Mouse (Mus musculus) cortical plate, adult 2 months (tissue): ENCODE measurements around the gene Patj. TPM values are rescaled to one million over a fixed set of nuclear protein-coding genes. Genes with fewer than 3 reads are reported as not detected.

Experiments used
- H3K27ac ChIP-seq: fragments of 200-500 bp; 2 replicates; pipeline ENCODE4 v1.5.1; 2012; ENCODE audit warnings: low read length, control low read depth, inconsistent platforms; ENCODE audit not compliant: insufficient read depth
- H3K4me1 ChIP-seq: fragments of 200-500 bp; 2 replicates; pipeline ENCODE4 v1.6.1; 2011; ENCODE audit warnings: low read length; ENCODE audit not compliant: control insufficient read depth, insufficient read depth
- H3K4me3 ChIP-seq: fragments of 200-500 bp; 2 replicates; pipeline ENCODE4 v1.5.1; 2011; ENCODE audit warnings: mild to moderate bottlenecking, low read length, control low read depth; ENCODE audit not compliant: insufficient read depth
- CTCF ChIP-seq: fragments of 200-500 bp; IDR thresholded peaks from 2 replicates; pipeline ENCODE4 v1.5.1; 2011; ENCODE audit warnings: mild to moderate bottlenecking, control low read depth, low read length; ENCODE audit not compliant: insufficient read depth; ENCODE audit errors: extremely low read depth
- POLR2A ChIP-seq: fragments of 200-500 bp; IDR thresholded peaks from 2 replicates; pipeline ENCODE4 v1.6.1; 2011; ENCODE audit warnings: mild to moderate bottlenecking, low read length, control low read depth; ENCODE audit not compliant: insufficient read depth; ENCODE audit errors: extremely low read depth
- polyA plus RNA-seq: library from polyadenylated mRNA; depleted of rRNA; stranded (reverse); fragments of >200 nt; gene quantifications from 2 replicates; pipeline ENCODE4 v1.2.3, GENCODE M21; 2012

Patj gene
- polyA plus RNA-seq, 1 experiment, result 6.0 TPM

DNA sequence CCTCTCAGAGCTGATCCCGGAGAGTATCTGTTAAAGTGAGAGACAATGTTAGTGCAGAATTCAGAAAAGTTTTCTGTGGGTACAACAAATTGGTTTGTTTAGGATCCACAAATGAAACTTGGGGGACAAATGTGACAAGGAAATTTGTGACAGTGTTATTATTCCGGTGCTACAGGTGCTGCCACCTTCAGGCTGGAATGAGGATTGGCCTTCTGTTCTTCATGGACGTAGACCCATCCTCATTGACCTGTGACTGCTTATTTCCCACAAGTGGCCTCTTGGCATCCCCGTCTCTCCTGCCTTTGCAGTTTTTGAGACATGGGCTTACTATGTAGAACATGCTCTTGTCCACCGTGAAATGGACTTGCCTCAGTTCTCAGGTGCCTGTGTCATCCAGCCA, 104.6 kb downstream of the Patj start:
- no peak for TF ChIP-seq POLR2A
- TF ChIP-seq CTCF, result peak; percentile 36

DNA sequence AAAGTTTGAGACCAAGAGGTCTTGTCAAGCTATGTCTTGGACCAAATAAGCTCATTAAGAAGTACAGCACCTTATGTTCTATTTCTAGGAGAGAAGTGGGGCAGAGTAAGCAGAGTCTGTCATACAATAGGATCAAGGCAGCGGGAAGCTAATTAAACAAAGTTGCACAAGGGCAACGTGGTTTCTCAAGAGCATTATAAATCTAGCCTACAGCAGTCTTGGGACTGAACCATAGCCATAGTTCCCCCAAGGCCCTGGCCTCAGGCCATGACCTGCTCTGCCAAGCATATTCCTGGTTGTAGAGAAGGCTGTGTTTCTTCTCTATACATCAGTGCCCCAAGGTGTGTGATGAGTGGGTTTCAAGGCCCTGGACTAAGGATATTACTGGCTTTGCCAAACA, 105.3 kb downstream of the Patj start:
- TF ChIP-seq CTCF (no peak), POLR2A (no peak)
- H3K27ac ChIP-seq, result no peak overlapping the region
- H3K4me1 ChIP-seq, result no peaks in the 10 kb centered on the region
- H3K4me3 ChIP-seq, result no peak overlapping the region

More for the DNA sequence above, 104.6 kb downstream of the Patj start:
- Histone ChIP-seq H3K4me1 (no peaks in the 10 kb centered on the region), H3K27ac (no peak overlapping the region), H3K4me3 (no peak overlapping the region)

DNA sequence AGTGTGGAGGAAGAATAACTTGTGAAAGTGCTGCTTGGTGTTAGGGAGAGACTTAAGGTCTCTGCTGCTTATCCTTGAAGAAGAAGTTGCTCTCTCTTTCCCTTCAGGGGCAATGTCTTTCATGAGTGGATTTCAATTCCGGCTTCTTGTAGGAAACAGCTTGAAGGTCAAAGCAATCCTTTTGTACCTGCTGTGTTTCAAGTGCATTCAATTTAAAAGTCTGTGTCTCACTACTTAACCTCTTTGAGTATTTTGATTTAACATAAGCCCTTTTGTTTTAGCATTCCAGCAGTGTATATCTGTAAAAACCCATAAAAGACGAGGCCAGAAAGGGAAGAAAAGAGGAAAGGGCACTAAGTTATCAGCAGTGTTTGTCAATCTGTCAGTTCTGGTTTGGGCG, 109.2 kb downstream of the Patj start:
- H3K27ac ChIP-seq, result no peak overlapping the region
- no peaks in the 10 kb centered on the region; the same call in 1 of the 2 replicates for H3K4me1 ChIP-seq
- no peak overlapping the region for H3K4me3 ChIP-seq
- TF ChIP-seq POLR2A (no peak), CTCF (no peak)

DNA sequence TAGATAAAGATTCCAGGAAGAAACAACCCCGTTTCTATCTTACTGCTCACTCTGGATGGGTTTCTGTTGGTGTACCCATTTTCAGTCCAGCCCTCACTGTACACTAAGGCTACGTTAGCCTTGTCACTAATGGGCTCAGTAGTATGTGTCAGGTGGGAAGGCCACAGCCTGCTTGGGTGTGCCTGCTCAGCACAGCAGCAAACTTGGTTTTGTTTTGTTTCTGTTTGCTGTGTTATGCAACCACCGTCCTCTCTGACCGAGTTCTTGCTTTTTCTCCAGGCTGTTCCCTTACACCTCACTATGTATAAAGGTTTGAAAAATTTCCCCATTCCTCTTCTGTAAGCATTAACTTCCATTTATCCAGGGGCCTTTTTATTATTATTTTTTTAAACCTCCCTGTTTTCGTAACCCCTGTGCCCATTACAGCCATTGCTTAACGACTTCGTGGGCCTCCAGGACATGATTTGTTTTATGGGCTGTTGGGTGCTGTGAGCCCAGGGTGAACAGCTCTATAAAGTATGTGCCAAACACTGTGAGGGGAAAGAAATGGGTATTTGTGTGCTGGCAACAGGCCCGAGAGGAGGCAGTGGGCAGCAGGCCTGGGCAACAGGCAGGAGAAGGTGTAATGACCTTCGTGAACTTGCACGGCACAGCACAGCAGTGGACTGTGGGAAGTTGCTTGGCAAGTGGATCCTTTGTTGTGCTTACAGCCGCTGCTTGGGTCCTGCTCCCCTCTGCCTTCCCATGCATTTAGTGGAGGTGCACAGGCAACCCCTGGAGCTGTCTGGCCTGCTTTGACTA, 113.1 kb downstream of the Patj start:
- H3K4me3 ChIP-seq, result no peak overlapping the region
- TF ChIP-seq POLR2A (no peak), CTCF (no peak)
- H3K4me1 ChIP-seq, result peaks cover 1% of the 10 kb centered on the region; the same call in 1 of the 2 replicates
- no peak overlapping the region for H3K27ac ChIP-seq

GRCm38 (mm10) chr4:98509939-98510338, 114.4 kb downstream of the Patj start:
- Histone ChIP-seq H3K4me1 (peaks cover 1% of the 10 kb centered on the region; the same call in 1 of the 2 replicates), H3K27ac (no peak overlapping the region), H3K4me3 (no peak overlapping the region)
- TF ChIP-seq POLR2A (no peak), CTCF (no peak)

- Histone ChIP-seq H3K4me1 (peaks cover 1% of the 10 kb centered on the region; the same call in 1 of the 2 replicates), H3K4me3 (no peak overlapping the region)
Observed at GRCm38 (mm10) chr4:98511296-98511695, 115.7 kb downstream of the Patj start.

GRCm38 (mm10) chr4:98511964-98512743, 116.6 kb downstream of the Patj start:
- TF ChIP-seq CTCF (no peak), POLR2A (no peak)
- H3K4me3 ChIP-seq, result no peak overlapping the region
- peaks cover 1% of the 10 kb centered on the region; the same call in 1 of the 2 replicates for H3K4me1 ChIP-seq
- no peak overlapping the region for H3K27ac ChIP-seq

More at GRCm38 (mm10) chr4:98511296-98511695, 115.7 kb downstream of the Patj start:
- no peak for TF ChIP-seq POLR2A
- TF ChIP-seq CTCF, result no peak
- H3K27ac ChIP-seq, result no peak overlapping the region

DNA sequence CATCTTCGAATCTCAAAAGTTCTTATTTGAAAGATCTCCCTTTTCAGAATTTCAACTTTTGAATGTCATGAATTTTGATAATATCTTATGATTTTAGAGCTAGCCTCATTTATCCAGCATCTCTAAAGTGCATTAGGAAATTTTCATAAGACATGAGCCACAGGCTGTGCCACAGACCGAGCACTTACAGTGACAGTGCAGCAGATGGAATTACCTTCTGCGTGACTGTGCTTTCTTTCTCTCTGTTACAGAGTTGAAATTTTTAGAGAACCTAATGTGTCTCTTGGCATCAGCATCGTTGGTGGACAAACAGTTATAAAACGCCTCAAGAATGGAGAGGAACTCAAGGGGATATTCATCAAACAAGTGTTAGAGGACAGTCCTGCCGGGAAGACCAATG, 124.9 kb downstream of the Patj start:
- TF ChIP-seq POLR2A (no peak), CTCF (no peak)
- Histone ChIP-seq H3K27ac (no peak overlapping the region), H3K4me3 (no peak overlapping the region), H3K4me1 (no peaks in the 10 kb centered on the region)

DNA sequence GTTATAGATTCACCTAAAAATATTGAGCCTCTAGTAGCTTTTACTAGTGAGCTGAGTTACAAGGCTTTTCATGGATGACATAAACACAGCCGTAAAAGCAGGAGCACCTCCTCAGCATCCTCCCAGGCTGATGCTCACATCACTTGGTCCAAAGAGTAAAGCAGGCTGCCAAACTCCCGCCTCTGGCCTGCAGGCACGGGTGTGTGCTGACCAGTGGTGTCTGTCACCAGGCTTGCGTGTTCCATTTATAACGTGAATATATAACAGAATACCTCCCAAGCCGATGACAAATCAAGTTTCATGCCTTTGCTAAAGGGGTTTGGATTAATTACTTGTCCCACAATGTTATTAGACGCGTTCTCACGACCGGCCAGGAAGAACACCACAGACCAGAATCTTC, 128.9 kb downstream of the Patj start:
- Histone ChIP-seq H3K27ac (no peak overlapping the region), H3K4me3 (no peak overlapping the region), H3K4me1 (no peaks in the 10 kb centered on the region)
- TF ChIP-seq POLR2A (no peak), CTCF (no peak)
